Comparison of ENCODE assay signal across 8 mouse cellular contexts in genomic region chr16:31191818-31192217, GRCm38 (mm10). TPM values are rescaled to one million over a fixed set of nuclear protein-coding genes. Genes with fewer than 3 reads are reported as not detected.
A peak's percentile ranks its signal among the peaks of the same experiment; 100 is the strongest.
DNase-seq lines count a peak whose midpoint lies in the region; ATAC-seq and TF ChIP-seq lines count a peak whose summit lies in the region.

No protein-coding gene starts in this region.

- no peak overlapping the region for H3K4me2 ChIP-seq in limb, embryonic 14.5 days (replicated peaks; ENCODE audit: low read depth, low read length, severe bottlenecking)

- H3K9ac ChIP-seq in limb, embryonic 14.5 days (ENCODE audit: low read depth, low read length, severe bottlenecking), result no peak overlapping the region

- H3K27ac ChIP-seq in bone marrow, adult 2 months (ENCODE audit: control insufficient read depth, insufficient read depth, low read depth, low read length, poor library complexity), result peak overlapping the region; percentile 43
- 0 out of 2 replicates have a peak overlapping the region, but pooled peaks have one; percentile 48 for H3K27ac ChIP-seq in limb, embryonic 14.5 days (replicated peaks; ENCODE audit: low read depth, low read length)

- no peak for TF ChIP-seq POLR2A in bone marrow, adult 2 months (IDR thresholded peaks at IDR 0.05; ENCODE audit: borderline replicate concordance, control insufficient read depth, low read depth, low read length)
- TF ChIP-seq POLR2A in limb, embryonic 14.5 days (IDR thresholded peaks at IDR 0.05; ENCODE audit: borderline replicate concordance, extremely low read depth, insufficient read depth, insufficient read length), result no peak

- WGBS in bone marrow, adult 2 months, result 1% methylated on average over 6 of the region's 6 CpGs
- 44% methylated on average over 6 of the region's 6 CpGs for WGBS in limb, embryonic 14.5 days

- peaks cover 11% of the 10 kb centered on the region for H3K4me1 ChIP-seq in bone marrow, adult 2 months (ENCODE audit: control insufficient read depth, insufficient read depth, low read length)
- peaks cover 16% of the 10 kb centered on the region for H3K4me1 ChIP-seq in limb, embryonic 14.5 days (ENCODE audit: control insufficient read depth, insufficient read depth, low read length)

- peak; percentile 91 for ATAC-seq in CD4-positive, CD25-positive, alpha-beta regulatory T cell, adult 4 months
- no peak for ATAC-seq in limb, embryonic 14.5 days (ENCODE audit: low FRiP score, low read depth)

- H3K36me3 ChIP-seq in limb, embryonic 14.5 days (ENCODE audit: control insufficient read depth, insufficient read depth, low read length), result no peaks in the 10 kb centered on the region

- H3K9me3 ChIP-seq in limb, embryonic 14.5 days (ENCODE audit: control insufficient read depth, low read length), result no peaks in the 10 kb centered on the region

- TF ChIP-seq CTCF in bone marrow, adult 2 months (IDR thresholded peaks at IDR 0.05; ENCODE audit: control insufficient read depth, insufficient read depth, low read length), result no peak

- DNase-seq in limb, embryonic 14.5 days (ENCODE audit: low spot score), result no peak
- peak; percentile 33 for DNase-seq in skeletal muscle tissue, adult 2 months (ENCODE audit: low read depth, low spot score)
- no peak for DNase-seq in Muller cell, postnatal 12 days (ENCODE audit: inconsistent ontology term)
- DNase-seq in MN1 (ENCODE audit: low spot score), result no peak
- no peak for DNase-seq in frontal cortex, postnatal 14 days (ENCODE audit: low spot score in 2 of 2)
- no peak for DNase-seq in gastrocnemius, adult 8-10 months (ENCODE audit: low spot score in 2 of 2)

- no peaks in the 10 kb centered on the region for H3K27me3 ChIP-seq in limb, embryonic 14.5 days (ENCODE audit: control insufficient read depth, insufficient read depth, low read length)

- H3K4me3 ChIP-seq in bone marrow, adult 2 months (replicated peaks; ENCODE audit: control insufficient read depth, low read depth, low read length), result peak overlapping the region; percentile 6
- H3K4me3 ChIP-seq in limb, embryonic 14.5 days (replicated peaks; ENCODE audit: low read length), result no peak overlapping the region

RNA-seq across cellular contexts. Expression of gene Acap2, which starts 9.2 kb away (rescaled TPM):
- 10 to 100 TPM; 11.1 to 13.0 TPM for polyA plus RNA-seq in CD4-positive, CD25-positive, alpha-beta regulatory T cell, adult 4 months (2017; shearing (Covaris generic))
- 5.6 and 13.5 TPM in 2 replicates for polyA plus RNA-seq in bone marrow, adult 2 months (2011; ENCODE audit: insufficient read depth, insufficient read length, low replicate concordance, missing spikeins)
- polyA plus RNA-seq in limb, embryonic 14.5 days (2012; rRNA removed), result 24.8 and 26.1 TPM in 2 replicates
- 24.9 and 28.0 TPM in 2 replicates for polyA plus RNA-seq in limb, embryonic 14.5 days (2014; fragmentation: Nextera tagmentation; extraction: Ambion mirVana)
- 1 to 10 TPM; 4.7 to 8.3 (median 6.8) TPM for total RNA-seq in gastrocnemius, adult 8-10 months (2022)
